In the genomic region with DNA sequence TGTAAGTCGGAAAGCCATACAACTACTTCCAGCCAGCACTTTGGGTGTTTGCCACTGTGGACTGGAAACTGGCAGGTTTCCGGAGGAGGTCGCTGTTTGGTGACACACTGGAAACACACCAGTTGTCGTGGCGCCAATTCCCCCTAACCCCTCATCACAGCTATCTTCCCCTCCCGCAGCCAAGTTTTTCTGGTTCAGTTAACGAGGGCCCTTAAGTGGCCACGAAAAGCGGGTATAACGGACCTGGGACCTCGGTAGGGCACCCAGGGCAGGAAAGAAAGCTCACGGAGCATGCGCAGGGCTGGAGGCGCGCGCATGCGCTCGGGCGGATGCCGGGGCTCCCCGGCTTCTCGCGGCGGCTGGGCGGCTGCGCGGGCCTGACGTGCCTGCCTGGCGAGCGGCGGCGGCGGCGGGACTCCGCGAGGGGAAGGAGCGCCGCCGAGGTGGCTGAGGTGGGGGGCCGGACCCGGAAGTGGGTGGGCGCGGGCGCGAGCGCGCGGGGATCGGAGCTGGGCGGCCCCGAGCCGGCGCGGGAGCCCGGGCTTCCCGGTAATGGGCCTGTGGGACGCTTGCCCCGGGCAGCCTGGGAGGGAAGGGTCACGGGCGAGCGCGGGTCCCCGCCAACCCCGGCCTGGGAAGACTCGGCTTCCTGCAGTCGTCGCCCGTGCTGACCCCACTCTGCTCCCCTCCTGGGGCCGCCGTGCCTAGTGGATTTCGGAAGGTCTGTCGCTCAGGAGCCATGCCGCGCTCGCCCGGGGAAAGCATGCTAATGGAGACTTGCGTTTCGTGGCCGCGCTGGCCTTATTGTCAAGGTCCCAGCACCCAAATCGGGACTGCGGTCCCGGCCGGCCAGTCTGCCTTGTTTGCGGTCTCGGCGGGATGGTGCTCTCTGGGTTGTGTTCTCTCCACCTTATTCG, we compare ENCODE assay signal across 7 mouse cellular contexts. TPM values are rescaled to one million over a fixed set of nuclear protein-coding genes. Genes with fewer than 3 reads are reported as not detected.
DNase-seq lines count a peak whose midpoint lies in the region; ATAC-seq lines count a peak whose summit lies in the region.

A gene (plus strand): TSS at position 414 of the 917 bp plus-strand sequence.

- peaks cover 35% of the 10 kb centered on the region for H3K4me1 ChIP-seq in embryonic facial prominence, embryonic 10.5 days
- peaks cover 38% of the 10 kb centered on the region for H3K4me1 ChIP-seq in limb, embryonic 10.5 days
- H3K4me1 ChIP-seq in midbrain, embryonic 13.5 days (replicated peaks) = peaks cover 41% of the 10 kb centered on the region

- WGBS in embryonic facial prominence, embryonic 10.5 days = under 1% methylated on average over 87 of the region's 88 CpGs
- WGBS in limb, embryonic 10.5 days = under 1% methylated on average over 81 of the region's 88 CpGs
- WGBS in midbrain, embryonic 13.5 days = under 1% methylated on average over 79 of the region's 88 CpGs

- no peaks in the 10 kb centered on the region for H3K27me3 ChIP-seq in embryonic facial prominence, embryonic 10.5 days (replicated peaks; ENCODE audit: low read depth, poor library complexity, severe bottlenecking)
- H3K27me3 ChIP-seq in limb, embryonic 10.5 days (ENCODE audit: low read depth, poor library complexity, severe bottlenecking) = no peaks in the 10 kb centered on the region
- no peaks in the 10 kb centered on the region for H3K27me3 ChIP-seq in midbrain, embryonic 13.5 days

- peak within 1 kb of the TSS; percentile 95 for H3K9ac ChIP-seq in midbrain, embryonic 13.5 days (replicated peaks)

- peak; percentile 90 for ATAC-seq in granulocyte monocyte progenitor cell, adult 5-6 weeks (replicated peaks; ENCODE audit: poor library complexity, severe bottlenecking)
- peak; percentile 98 for ATAC-seq in midbrain, embryonic 13.5 days

- H3K27ac ChIP-seq in embryonic facial prominence, embryonic 10.5 days (replicated peaks) = peak within 1 kb of the TSS; percentile 97
- H3K27ac ChIP-seq in limb, embryonic 10.5 days = peak within 1 kb of the TSS; percentile 97
- H3K27ac ChIP-seq in midbrain, embryonic 13.5 days = peak within 1 kb of the TSS; percentile 93

- H3K36me3 ChIP-seq in embryonic facial prominence, embryonic 10.5 days (replicated peaks) = peaks cover 19% of the 10 kb centered on the region
- peaks cover 11% of the 10 kb centered on the region for H3K36me3 ChIP-seq in limb, embryonic 10.5 days
- no peaks in the 10 kb centered on the region for H3K36me3 ChIP-seq in midbrain, embryonic 13.5 days

- peak; percentile 91 for DNase-seq in adrenal gland, postnatal 10 days
- peak; percentile 92 for DNase-seq in embryonic facial prominence, embryonic 10.5 days (ENCODE audit: low spot score)
- DNase-seq in kidney, adult 11 months = peak; percentile 90
- peak; percentile 93 for DNase-seq in limb, embryonic 10.5 days (ENCODE audit: low spot score)
- peak; percentile 87 for DNase-seq in spleen, adult 12 weeks (ENCODE audit: low spot score)

- H3K4me2 ChIP-seq in midbrain, embryonic 13.5 days (replicated peaks) = peak within 1 kb of the TSS; percentile 65

- H3K9me3 ChIP-seq in embryonic facial prominence, embryonic 10.5 days = no peaks in the 10 kb centered on the region
- H3K9me3 ChIP-seq in limb, embryonic 10.5 days (replicated peaks) = no peaks in the 10 kb centered on the region
- no peaks in the 10 kb centered on the region for H3K9me3 ChIP-seq in midbrain, embryonic 13.5 days

- H3K4me3 ChIP-seq in embryonic facial prominence, embryonic 10.5 days = peak within 1 kb of the TSS; percentile 87
- peak within 1 kb of the TSS; percentile 77 for H3K4me3 ChIP-seq in limb, embryonic 10.5 days
- peak within 1 kb of the TSS; percentile 89 for H3K4me3 ChIP-seq in midbrain, embryonic 13.5 days (replicated peaks)

RNA-seq across cellular contexts. Expression of the gene that starts here (rescaled TPM):
- 10 to 100 TPM; 31.5 to 32.3 TPM for total RNA-seq in adrenal gland, postnatal 10 days (2021)
- polyA plus RNA-seq in embryonic facial prominence, embryonic 10.5 days (2016; fragmentation: Nextera tagmentation; extraction: Ambion mirVana) = 10.8 and 11.1 TPM in 2 replicates
- 9.7 and 11.8 TPM in 2 replicates for total RNA-seq in granulocyte monocyte progenitor cell, adult 5-6 weeks (2014; fragmentation: Nextera tagmentation)
- total RNA-seq in granulocyte monocyte progenitor cell, adult 5-6 weeks (2017) = 14.1 and 21.3 TPM in 2 replicates
- polyA plus RNA-seq in limb, embryonic 10.5 days (2016; fragmentation: Nextera tagmentation; extraction: Ambion mirVana) = 8.4 and 11.1 TPM in 2 replicates
- 17.3 and 19.4 TPM in 2 replicates for polyA plus RNA-seq in midbrain, embryonic 13.5 days (2015; fragmentation: Nextera tagmentation; extraction: Ambion mirVana)

Comparison
In these comparisons a context has a peak if more than half of its experiments do, and no peak if none do; other contexts are left out.
1. Peak in every context shown above with its lines: DNase-seq, ATAC-seq, H3K4me3 ChIP-seq and H3K27ac ChIP-seq.